Mouse (Mus musculus): ENCODE results near the gene Zbtb7a. TPM values are rescaled to one million over a fixed set of nuclear protein-coding genes. Genes with fewer than 3 reads are reported as not detected.

Gene Zbtb7a
- 13.2 and 13.5 TPM in 2 replicates for polyA plus RNA-seq (2015; fragmentation: Nextera tagmentation; extraction: Ambion mirVana)

GRCm38 (mm10) chr10:81134966-81135681, at the start of gene Zbtb7a:
TSS of gene Zbtb7a (plus strand) at chr10:81135220.
- Histone ChIP-seq H3K9ac (peak within 1 kb of the TSS; percentile 97), H3K9me3 (no peaks in the 10 kb centered on the region), H3K36me3 (no peaks in the 10 kb centered on the region), H3K27ac (peak within 1 kb of the TSS; percentile 98), H3K4me2 (peak within 1 kb of the TSS; percentile 94), H3K4me3 (peak within 1 kb of the TSS; percentile 85), H3K27me3 (peaks cover 56% of the 10 kb centered on the region), H3K4me1 (replicated peaks) (peaks cover 32% of the 10 kb centered on the region)
- no peak for ATAC-seq (ENCODE audit: low FRiP score)
- WGBS: 2% methylated on average over 40 of the region's 41 CpGs

GRCm38 (mm10) chr10:81087021-81087420, 48.0 kb upstream of the Zbtb7a start:
- ATAC-seq (ENCODE audit: low FRiP score): no peak
- H3K27ac ChIP-seq: no peak overlapping the region
- 55% methylated on average over 2 of the region's 2 CpGs for WGBS
- H3K27me3 ChIP-seq: no peaks in the 10 kb centered on the region; the same call in 1 of the 2 replicates
- no peaks in the 10 kb centered on the region for H3K9me3 ChIP-seq
- H3K4me2 ChIP-seq: no peak overlapping the region
- H3K9ac ChIP-seq: no peak overlapping the region
- H3K36me3 ChIP-seq: peaks cover 13% of the 10 kb centered on the region
- peaks cover 7% of the 10 kb centered on the region for H3K4me1 ChIP-seq (replicated peaks)
- no peak overlapping the region for H3K4me3 ChIP-seq

GRCm38 (mm10) chr10:81089216-81089615, 45.8 kb upstream of the Zbtb7a start:
- Histone ChIP-seq H3K9me3 (no peaks in the 10 kb centered on the region), H3K27ac (no peak overlapping the region), H3K9ac (peak overlapping the region; percentile 24), H3K27me3 (peaks cover 10% of the 10 kb centered on the region; the same call in 1 of the 2 replicates), H3K4me3 (no peak overlapping the region), H3K4me2 (no peak overlapping the region), H3K4me1 (replicated peaks) (peaks cover 7% of the 10 kb centered on the region), H3K36me3 (no peaks in the 10 kb centered on the region)
- 61% methylated on average over 2 of the region's 2 CpGs for WGBS
- no peak for ATAC-seq (ENCODE audit: low FRiP score)

- WGBS: 85% methylated on average over 7 of the region's 7 CpGs
- H3K9me3 ChIP-seq: no peaks in the 10 kb centered on the region
- H3K9ac ChIP-seq: no peak overlapping the region
- H3K4me3 ChIP-seq: no peak overlapping the region
- peaks cover 14% of the 10 kb centered on the region; the same call in 1 of the 2 replicates for H3K27me3 ChIP-seq
- no peak overlapping the region for H3K4me2 ChIP-seq
- H3K27ac ChIP-seq: no peak overlapping the region
- no peaks in the 10 kb centered on the region for H3K36me3 ChIP-seq
- H3K4me1 ChIP-seq (replicated peaks): peaks cover 7% of the 10 kb centered on the region
- ATAC-seq (ENCODE audit: low FRiP score): no peak
Observed at GRCm38 (mm10) chr10:81090621-81091020, 44.4 kb upstream of the Zbtb7a start.

GRCm38 (mm10) chr10:81092465-81093250, 42.4 kb upstream of the Zbtb7a start:
- ATAC-seq (ENCODE audit: low FRiP score): no peak
- peaks cover 7% of the 10 kb centered on the region for H3K4me1 ChIP-seq (replicated peaks)
- H3K36me3 ChIP-seq: no peaks in the 10 kb centered on the region
- no peak overlapping the region for H3K9ac ChIP-seq
- no peak overlapping the region for H3K27ac ChIP-seq
- no peak overlapping the region for H3K4me2 ChIP-seq
- no peak overlapping the region for H3K4me3 ChIP-seq
- 62% methylated on average over 22 of the region's 22 CpGs for WGBS
- no peaks in the 10 kb centered on the region for H3K9me3 ChIP-seq
- peaks cover 14% of the 10 kb centered on the region; the same call in 1 of the 2 replicates for H3K27me3 ChIP-seq

GRCm38 (mm10) chr10:81094931-81095678, 39.9 kb upstream of the Zbtb7a start:
- no peak for ATAC-seq (ENCODE audit: low FRiP score)
- WGBS: 68% methylated on average over 9 of the region's 9 CpGs
- Histone ChIP-seq H3K36me3 (no peaks in the 10 kb centered on the region), H3K27ac (no peak overlapping the region), H3K4me3 (no peak overlapping the region), H3K27me3 (peaks cover 14% of the 10 kb centered on the region; the same call in 1 of the 2 replicates), H3K4me2 (no peak overlapping the region), H3K9me3 (no peaks in the 10 kb centered on the region), H3K9ac (no peak overlapping the region), H3K4me1 (replicated peaks) (no peaks in the 10 kb centered on the region)

GRCm38 (mm10) chr10:81105565-81106112, 29.4 kb upstream of the Zbtb7a start, which contains the start of gene Map2k2:
TSS of gene Map2k2 (plus strand) at chr10:81105915.
- H3K9me3 ChIP-seq: no peaks in the 10 kb centered on the region
- peak within 1 kb of the TSS; percentile 99 for H3K9ac ChIP-seq
- under 1% methylated on average over 56 of the region's 56 CpGs for WGBS
- no peaks in the 10 kb centered on the region for H3K27me3 ChIP-seq
- H3K4me1 ChIP-seq (replicated peaks): peaks cover 27% of the 10 kb centered on the region
- peak; percentile 93 for ATAC-seq (ENCODE audit: low FRiP score)
- H3K4me3 ChIP-seq: peak within 1 kb of the TSS; percentile 84
- H3K36me3 ChIP-seq: peaks cover 25% of the 10 kb centered on the region
- peak within 1 kb of the TSS; percentile 78 for H3K4me2 ChIP-seq
- H3K27ac ChIP-seq: peak within 1 kb of the TSS; percentile 99

- peak overlapping the region; percentile 99 for H3K27ac ChIP-seq
- peaks cover 27% of the 10 kb centered on the region for H3K4me1 ChIP-seq (replicated peaks)
- peak overlapping the region; percentile 99 for H3K9ac ChIP-seq
- no peaks in the 10 kb centered on the region for H3K9me3 ChIP-seq
- under 1% methylated on average over 34 of the region's 35 CpGs for WGBS
- H3K36me3 ChIP-seq: peaks cover 31% of the 10 kb centered on the region
- ATAC-seq (ENCODE audit: low FRiP score): peak; percentile 91
- H3K4me3 ChIP-seq: peak overlapping the region; percentile 84
- no peaks in the 10 kb centered on the region for H3K27me3 ChIP-seq
- H3K4me2 ChIP-seq: peak overlapping the region; percentile 78
Observed at GRCm38 (mm10) chr10:81106113-81106721, 28.8 kb upstream of the Zbtb7a start.

- H3K9me3 ChIP-seq: no peaks in the 10 kb centered on the region
- no peak overlapping the region for H3K27ac ChIP-seq
- no peaks in the 10 kb centered on the region for H3K27me3 ChIP-seq
- peaks cover 5% of the 10 kb centered on the region; the same call in 1 of the 2 replicates for H3K4me1 ChIP-seq (replicated peaks)
- no peak overlapping the region for H3K4me3 ChIP-seq
- WGBS: 92% methylated on average over 6 of the region's 6 CpGs
- peaks cover 93% of the 10 kb centered on the region for H3K36me3 ChIP-seq
- H3K4me2 ChIP-seq: no peak overlapping the region
- ATAC-seq (ENCODE audit: low FRiP score): no peak
- H3K9ac ChIP-seq: no peak overlapping the region
Observed at GRCm38 (mm10) chr10:81112946-81113345, 22.1 kb upstream of the Zbtb7a start.

- no peak overlapping the region for H3K27ac ChIP-seq
- no peaks in the 10 kb centered on the region for H3K9me3 ChIP-seq
- peaks cover 97% of the 10 kb centered on the region for H3K36me3 ChIP-seq
- 95% methylated on average over 10 of the region's 10 CpGs for WGBS
- no peaks in the 10 kb centered on the region for H3K4me1 ChIP-seq (replicated peaks)
- H3K9ac ChIP-seq: no peak overlapping the region
- no peak overlapping the region for H3K4me2 ChIP-seq
- no peak overlapping the region for H3K4me3 ChIP-seq
- H3K27me3 ChIP-seq: no peaks in the 10 kb centered on the region
- no peak for ATAC-seq (ENCODE audit: low FRiP score)
Observed at GRCm38 (mm10) chr10:81119625-81120024, 15.4 kb upstream of the Zbtb7a start.

- Histone ChIP-seq H3K27me3 (no peaks in the 10 kb centered on the region), H3K27ac (no peak overlapping the region), H3K4me2 (no peak overlapping the region), H3K9ac (no peak overlapping the region; the same call in 1 of the 2 replicates), H3K4me3 (no peak overlapping the region), H3K9me3 (no peaks in the 10 kb centered on the region), H3K36me3 (peaks cover 93% of the 10 kb centered on the region), H3K4me1 (replicated peaks) (no peaks in the 10 kb centered on the region)
- ATAC-seq (ENCODE audit: low FRiP score): no peak
- WGBS: 85% methylated on average over 7 of the region's 7 CpGs
Observed at GRCm38 (mm10) chr10:81120650-81121049, 14.4 kb upstream of the Zbtb7a start.
